Mouse (Mus musculus): ENCODE results near the gene Susd6. TPM values are rescaled to one million over a fixed set of nuclear protein-coding genes. Genes with fewer than 3 reads are reported as not detected.

Susd6 gene
- total and polyA plus RNA-seq, 3 experiments = 7.8 to 11.0 (median 8.7) TPM

DNA sequence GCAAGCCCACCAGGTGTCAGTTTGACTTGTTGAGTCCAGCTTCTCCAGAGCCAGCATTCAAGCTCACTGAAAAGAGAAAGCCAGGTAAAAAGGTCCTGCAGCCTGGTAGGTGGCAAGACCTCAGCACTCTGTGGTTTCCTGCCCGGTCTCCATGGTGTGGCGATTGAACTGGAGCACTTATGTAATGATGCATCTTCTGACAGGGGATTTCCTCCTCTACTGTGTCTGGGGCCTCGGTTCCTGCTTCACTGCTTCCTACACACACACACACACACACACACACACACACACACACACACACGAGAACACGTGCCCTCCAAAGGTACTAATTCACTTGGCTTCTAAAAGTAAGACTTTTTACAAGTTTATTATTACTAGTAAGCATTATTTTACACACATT is 2.6 kb downstream of the Susd6 start:
- DNase-seq (ENCODE audit: extremely low read depth) = peak; percentile 79
- Histone ChIP-seq H3K4me1 (ENCODE audit: control insufficient read depth in 1 of 2, insufficient read depth in 2 of 2) (peaks cover 8 to 54% of the 10 kb centered on the region in 2 experiments), H3K27ac (ENCODE audit: insufficient read depth, low read depth) (no peak overlapping the region), H3K9ac (ENCODE audit: insufficient read depth, low read depth) (no peak overlapping the region), H3K79me2 (replicated peaks; ENCODE audit: control insufficient read depth, extremely low read depth, insufficient read depth, poor library complexity, severe bottlenecking) (peaks cover 19% of the 10 kb centered on the region), H3K36me3 (replicated peaks in 1 of 2; ENCODE audit: control insufficient read depth in 1 of 2, insufficient read depth in 1 of 2, low read length in 1 of 2) (peaks cover 0 to 4% of the 10 kb centered on the region in 2 experiments), H3K9me3 (replicated peaks; ENCODE audit: low read length) (no peaks in the 10 kb centered on the region), H3K4me3 (replicated peaks in 1 of 3; ENCODE audit: low read depth in 2 of 3, low read length in 2 of 3, poor library complexity in 1 of 3) (peak overlapping the region in 2 of 3 experiments; percentile 17 to 20), H3K27me3 (replicated peaks) (no peaks in the 10 kb centered on the region), H3K4me2 (ENCODE audit: insufficient read depth, low read depth, poor library complexity, severe bottlenecking) (peak overlapping the region; percentile 70)
- dilution Hi-C loops (cut with MboI; ENCODE audit: extremely low pct_ligation_motif_present, extremely low pct_unique_long_range_greater_than_20kb, low sequenced_read_pairs) = no loop called here
- TF ChIP-seq GABPA (IDR thresholded peaks at IDR 0.05; ENCODE audit: insufficient replicate concordance, low read depth, low read length) (no peak), CHD1 (IDR thresholded peaks at IDR 0.05; ENCODE audit: low read depth, low read length) (no peak), ZKSCAN1 (IDR thresholded peaks at IDR 0.05; ENCODE audit: borderline replicate concordance, low read depth, low read length) (no peak), ELF1 (IDR thresholded peaks at IDR 0.05; ENCODE audit: low read depth, low read length) (peak; percentile 57), USF1 (IDR thresholded peaks at IDR 0.05; ENCODE audit: low read depth, low read length) (peak; percentile 66), EP300 (IDR thresholded peaks at IDR 0.05; ENCODE audit: low read length) (peak; percentile 74), CHD2 (IDR thresholded peaks at IDR 0.05; ENCODE audit: low read length) (no peak), RCOR1 (conservative IDR thresholded peaks at IDR 0.05; ENCODE audit: low read depth, low read length) (peak; percentile 88), MXI1 (IDR thresholded peaks at IDR 0.05; ENCODE audit: low read depth, low read length) (peak; percentile 67), JUN (IDR thresholded peaks at IDR 0.05; ENCODE audit: insufficient read depth, low read depth, low read length) (peak; percentile 47; the same call in 1 of the 2 replicates), PAX5 (IDR thresholded peaks at IDR 0.05; ENCODE audit: low read length) (no peak), MAX (IDR thresholded peaks at IDR 0.05; ENCODE audit: low read length) (peak; percentile 76), JUND (conservative IDR thresholded peaks at IDR 0.05; ENCODE audit: low read depth, low read length) (0 out of 2 replicates have a peak, but pooled peaks have one; percentile 15), BHLHE40 (IDR thresholded peaks at IDR 0.05; ENCODE audit: low read depth, low read length) (peak; percentile 99), E2F4 (IDR thresholded peaks at IDR 0.05; ENCODE audit: insufficient replicate concordance, low read depth, low read length) (no peak), HCFC1 (IDR thresholded peaks at IDR 0.05; ENCODE audit: low read depth, low read length) (peak; percentile 15; the same call in 1 of the 2 replicates), POLR2A (IDR thresholded peaks at IDR 0.05; ENCODE audit: low read depth, low read length) (peak; percentile 28; the same call in 1 of the 2 replicates), KAT2A (IDR thresholded peaks at IDR 0.05; ENCODE audit: insufficient replicate concordance, low read length) (no peak), MAZ (IDR thresholded peaks at IDR 0.05; ENCODE audit: low read depth, low read length) (no peak), ZC3H11A (IDR thresholded peaks at IDR 0.05; ENCODE audit: low read depth, low read length) (no peak), SMC3 (IDR thresholded peaks at IDR 0.05; ENCODE audit: low read depth, low read length) (no peak), ETS1 (conservative IDR thresholded peaks at IDR 0.05; ENCODE audit: low read depth, low read length) (peak; percentile 88), MYC (IDR thresholded peaks at IDR 0.05; ENCODE audit: low read depth, low read length) (peak; percentile 83), ZNF384 (IDR thresholded peaks at IDR 0.05; ENCODE audit: low read depth, low read length) (no peak), POLR2AphosphoS2 (IDR thresholded peaks at IDR 0.05; ENCODE audit: low read depth, low read length) (no peak), MAFK (IDR thresholded peaks at IDR 0.05; ENCODE audit: insufficient replicate concordance, low read length) (peak; percentile 54; the same call in 1 of the 2 replicates), NELFE (IDR thresholded peaks at IDR 0.05; ENCODE audit: low read depth, low read length) (no peak), USF2 (conservative IDR thresholded peaks at IDR 0.05; ENCODE audit: low read depth, low read length) (no peak), RAD21 (IDR thresholded peaks at IDR 0.05; ENCODE audit: low read depth, low read length) (no peak), NRF1 (IDR thresholded peaks at IDR 0.05; ENCODE audit: low read depth, low read length) (0 out of 2 replicates have a peak, but pooled peaks have one; percentile 14), CTCF (conservative IDR thresholded peaks at IDR 0.05 in 1 of 2, IDR thresholded peaks at IDR 0.05 in 1 of 2; ENCODE audit: low read depth in 2 of 2, low read length in 2 of 2) (no peak), ZMIZ1 (IDR thresholded peaks at IDR 0.05; ENCODE audit: low read depth, low read length) (no peak), TBP (conservative IDR thresholded peaks at IDR 0.05; ENCODE audit: low read depth, low read length) (no peak), IRF4 (IDR thresholded peaks at IDR 0.05; ENCODE audit: low read depth, low read length) (peak; percentile 85), TCF12 (IDR thresholded peaks at IDR 0.05; ENCODE audit: low read depth, low read length) (peak; percentile 76), MEF2A (IDR thresholded peaks at IDR 0.05; ENCODE audit: borderline replicate concordance, low read depth, low read length) (peak; percentile 67), SIN3A (IDR thresholded peaks at IDR 0.05; ENCODE audit: low read length) (peak; percentile 46; the same call in 1 of the 2 replicates), UBTF (IDR thresholded peaks at IDR 0.05; ENCODE audit: low read depth, low read length) (no peak)
- in situ Hi-C loops (cut with MboI; ENCODE audit: low pct_ligation_motif_present, low pct_unique_long_range_greater_than_20kb, low sequenced_read_pairs) = no loop called here

Measured in CH12.LX (cell line).